Mouse (Mus musculus) CH12.LX (cell line): ENCODE data around the gene Tbc1d7. TPM values are rescaled to one million over a fixed set of nuclear protein-coding genes. Genes with fewer than 3 reads are reported as not detected.

ENCODE experiments used
- DNase-seq: peaks from one replicate; pipeline ENCODE4 v3.0.0-alpha.2; 2013; ENCODE audit errors: extremely low read depth
- H3K27ac ChIP-seq: 2 replicates; pipeline ENCODE4 v1.5.1; 2012; ENCODE audit warnings: low read depth, mild to moderate bottlenecking, control low read depth, moderate library complexity; ENCODE audit not compliant: insufficient read depth
- H3K27me3 ChIP-seq: replicated peaks from 2 replicates; pipeline ENCODE3; 2012; ENCODE audit warnings: inconsistent platforms
- H3K36me3 ChIP-seq, 2 experiments: replicated peaks in 1 of 2; 2 replicates each; pipeline versions ENCODE3 to v1.6.1; 2012; ENCODE audit warnings: inconsistent platforms in 1 of 2, low read length in 1 of 2, mild to moderate bottlenecking in 1 of 2, mixed read lengths in 1 of 2, moderate library complexity in 1 of 2; ENCODE audit not compliant: control insufficient read depth in 1 of 2, insufficient read depth in 1 of 2
- H3K4me1 ChIP-seq, 2 experiments: 2 replicates each; pipeline ENCODE4 v1.6.1; 2012; ENCODE audit warnings: inconsistent platforms in 1 of 2, moderate library complexity in 1 of 2; ENCODE audit not compliant: insufficient read depth in 2 of 2, control insufficient read depth in 1 of 2
- H3K4me2 ChIP-seq: 2 replicates; pipeline ENCODE4 v1.6.1; 2012; ENCODE audit warnings: low read depth, mild to moderate bottlenecking, control low read depth; ENCODE audit not compliant: poor library complexity, insufficient read depth, severe bottlenecking
- H3K4me3 ChIP-seq, 3 experiments: fragments of 150-350 bp in 1 of 3; sonication (generic) in 1 of 3; replicated peaks in 1 of 3; 2 replicates each; pipeline versions ENCODE3 to v1.5.1; 2011 to 2012; ENCODE audit warnings: low read depth in 2 of 3, low read length in 2 of 3, mild to moderate bottlenecking in 2 of 3, moderate library complexity in 2 of 3, control low read depth in 1 of 3, improper control_type of control experiment in 1 of 3, inconsistent platforms in 1 of 3, mixed read lengths in 1 of 3; ENCODE audit not compliant: poor library complexity in 1 of 3
- H3K79me2 ChIP-seq: replicated peaks from 2 replicates; pipeline ENCODE4 v1.6.1; 2012; ENCODE audit warnings: mild to moderate bottlenecking, moderate library complexity; ENCODE audit not compliant: control insufficient read depth, poor library complexity, insufficient read depth, severe bottlenecking; ENCODE audit errors: extremely low read depth
- H3K9ac ChIP-seq: 2 replicates; pipeline ENCODE4 v1.6.1; 2012; ENCODE audit warnings: low read depth, mild to moderate bottlenecking, control low read depth, moderate library complexity; ENCODE audit not compliant: insufficient read depth
- H3K9me3 ChIP-seq: replicated peaks from 2 replicates; pipeline ENCODE3; 2012; ENCODE audit warnings: low read length, inconsistent platforms, mixed read lengths
- BHLHE40 ChIP-seq: IDR thresholded peaks from 2 replicates; pipeline ENCODE4 v1.6.1; 2011; ENCODE audit warnings: mild to moderate bottlenecking, low read depth, low read length, improper control_type of control experiment
- CHD1 ChIP-seq: IDR thresholded peaks from 2 replicates; pipeline ENCODE4 v1.6.1; 2012; ENCODE audit warnings: low read depth, low read length, improper control_type of control experiment, inconsistent platforms
- E2F4 ChIP-seq: IDR thresholded peaks from 2 replicates; pipeline ENCODE4 v1.6.1; 2011; ENCODE audit warnings: low read depth, low read length, improper control_type of control experiment; ENCODE audit not compliant: insufficient replicate concordance
- ELF1 ChIP-seq: IDR thresholded peaks from 2 replicates; pipeline ENCODE4 v1.6.1; 2014; ENCODE audit warnings: low read depth, mild to moderate bottlenecking, inconsistent platforms, low read length, improper control_type of control experiment
- EP300 ChIP-seq: IDR thresholded peaks from 2 replicates; pipeline ENCODE4 v1.6.1; 2011; ENCODE audit warnings: low read length, improper control_type of control experiment
- ETS1 ChIP-seq: conservative IDR thresholded peaks from 2 replicates; pipeline ENCODE4 v1.6.1; 2012; ENCODE audit warnings: low read depth, mild to moderate bottlenecking, inconsistent platforms, low read length, improper control_type of control experiment, moderate library complexity
- HCFC1 ChIP-seq: IDR thresholded peaks from 2 replicates; pipeline ENCODE4 v1.6.1; 2012; ENCODE audit warnings: low read depth, mild to moderate bottlenecking, inconsistent platforms, low read length, improper control_type of control experiment
- JUN ChIP-seq: IDR thresholded peaks from 2 replicates; pipeline ENCODE4 v1.6.1; 2011; ENCODE audit warnings: low read depth, mild to moderate bottlenecking, low read length, improper control_type of control experiment, moderate library complexity; ENCODE audit not compliant: insufficient read depth
- JUND ChIP-seq: conservative IDR thresholded peaks from 2 replicates; pipeline ENCODE4 v1.6.1; 2011; ENCODE audit warnings: low read depth, low read length, improper control_type of control experiment
- KAT2A ChIP-seq: IDR thresholded peaks from 2 replicates; pipeline ENCODE4 v1.6.1; 2012; ENCODE audit warnings: low read length, improper control_type of control experiment, inconsistent platforms; ENCODE audit not compliant: insufficient replicate concordance
- MAFK ChIP-seq: IDR thresholded peaks from 2 replicates; pipeline ENCODE4 v1.6.1; 2011; ENCODE audit warnings: low read length, improper control_type of control experiment; ENCODE audit not compliant: insufficient replicate concordance
- MAX ChIP-seq: IDR thresholded peaks from 2 replicates; pipeline ENCODE4 v1.6.1; 2011; ENCODE audit warnings: low read length, improper control_type of control experiment
- MEF2A ChIP-seq: IDR thresholded peaks from 2 replicates; pipeline ENCODE4 v1.6.1; 2014; ENCODE audit warnings: low read depth, mild to moderate bottlenecking, inconsistent platforms, low read length, improper control_type of control experiment, borderline replicate concordance
- MXI1 ChIP-seq: IDR thresholded peaks from 2 replicates; pipeline ENCODE4 v1.6.1; 2011; ENCODE audit warnings: mild to moderate bottlenecking, low read depth, low read length, improper control_type of control experiment
- NELFE ChIP-seq: IDR thresholded peaks from 2 replicates; pipeline ENCODE4 v1.6.1; 2011; ENCODE audit warnings: low read depth, low read length, improper control_type of control experiment
- PAX5 ChIP-seq: IDR thresholded peaks from 2 replicates; pipeline ENCODE4 v1.6.1; 2012; ENCODE audit warnings: low read length, inconsistent platforms, mixed read lengths
- POLR2AphosphoS2 ChIP-seq: IDR thresholded peaks from 2 replicates; pipeline ENCODE4 v1.6.1; 2011; ENCODE audit warnings: low read depth, low read length, improper control_type of control experiment
- RAD21 ChIP-seq: IDR thresholded peaks from 2 replicates; pipeline ENCODE4 v1.6.1; 2011; ENCODE audit warnings: low read depth, mild to moderate bottlenecking, low read length, improper control_type of control experiment, moderate library complexity
- RCOR1 ChIP-seq: conservative IDR thresholded peaks from 2 replicates; pipeline ENCODE4 v1.6.1; 2012; ENCODE audit warnings: low read depth, mild to moderate bottlenecking, inconsistent platforms, low read length, improper control_type of control experiment
- SIN3A ChIP-seq: IDR thresholded peaks from 2 replicates; pipeline ENCODE4 v1.6.1; 2012; ENCODE audit warnings: low read length, improper control_type of control experiment, inconsistent platforms
- SMC3 ChIP-seq: IDR thresholded peaks from 2 replicates; pipeline ENCODE4 v1.6.1; 2011; ENCODE audit warnings: low read depth, low read length, improper control_type of control experiment
- TBP ChIP-seq: conservative IDR thresholded peaks from 2 replicates; pipeline ENCODE4 v1.6.1; 2011; ENCODE audit warnings: low read depth, low read length, improper control_type of control experiment
- USF1 ChIP-seq: IDR thresholded peaks from 2 replicates; pipeline ENCODE4 v1.6.1; 2014; ENCODE audit warnings: low read depth, mild to moderate bottlenecking, inconsistent platforms, low read length, improper control_type of control experiment
- USF2 ChIP-seq: conservative IDR thresholded peaks from 2 replicates; pipeline ENCODE4 v1.6.1; 2011; ENCODE audit warnings: low read depth, low read length, improper control_type of control experiment
- ZC3H11A ChIP-seq: IDR thresholded peaks from 2 replicates; pipeline ENCODE4 v1.6.1; 2012; ENCODE audit warnings: low read depth, mild to moderate bottlenecking, inconsistent platforms, low read length, improper control_type of control experiment
- ZKSCAN1 ChIP-seq: IDR thresholded peaks from 2 replicates; pipeline ENCODE4 v1.6.1; 2012; ENCODE audit warnings: low read depth, inconsistent platforms, low read length, improper control_type of control experiment, borderline replicate concordance
- ZNF384 ChIP-seq: IDR thresholded peaks from 2 replicates; pipeline ENCODE4 v1.6.1; 2012; ENCODE audit warnings: low read depth, low read length, improper control_type of control experiment, inconsistent platforms
- dilution Hi-C: fragments of 300-500 bp; cut with MboI; formaldehyde crosslinking; loops from 2 replicates; pipeline ENCODE4 v1.14.3; 2020; ENCODE audit warnings: low sequenced_read_pairs; ENCODE audit not compliant: extremely low pct_unique_long_range_greater_than_20kb, extremely low pct_ligation_motif_present
- in situ Hi-C: fragments of 300-500 bp; cut with MboI; formaldehyde crosslinking; loops from 3 replicates; pipeline ENCODE4 v1.14.3; 2019; ENCODE audit warnings: low sequenced_read_pairs, low pct_ligation_motif_present, low pct_unique_long_range_greater_than_20kb, mixed read lengths
- polyA plus RNA-seq: library from polyadenylated mRNA; unstranded; fragments of >175 nt; gene quantifications from 2 replicates; pipeline ENCODE4 v1.2.1, GENCODE M21; 2012; ENCODE audit warnings: low read depth; ENCODE audit not compliant: insufficient read length
- total RNA-seq, 2 experiments: library from RNA; depleted of rRNA; stranded (reverse); fragments of 300-350 nt in 1 of 2; fragments of >200 nt in 1 of 2; gene quantifications; 2 replicates each; pipeline ENCODE4 v1.2.3; 2012 to 2014

The Tbc1d7 gene
- total and polyA plus RNA-seq, 3 experiments = 19.5 to 37.3 (median 20.2) TPM

DNA sequence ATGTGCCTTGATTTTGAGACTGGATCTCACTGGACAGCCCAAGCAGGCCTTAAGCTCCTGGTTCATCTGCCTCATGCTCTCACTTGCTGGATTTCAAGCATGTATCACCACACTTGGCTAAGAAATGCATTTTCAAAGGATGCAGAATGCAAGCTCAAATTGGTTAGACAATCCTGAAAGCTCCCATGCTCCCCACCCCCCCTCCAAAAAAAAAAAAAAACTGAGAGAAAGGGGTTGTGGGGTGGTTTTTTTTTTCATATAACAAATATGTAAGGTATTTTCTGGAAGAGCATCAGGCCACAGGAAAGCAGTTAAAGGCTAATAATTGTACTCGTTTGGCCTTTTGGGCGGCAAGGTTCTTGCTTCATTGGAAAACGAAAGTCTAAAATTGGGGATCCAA, 58.2 kb downstream of the Tbc1d7 start:
- TF ChIP-seq TBP (no peak), SMC3 (no peak), CHD1 (no peak), RAD21 (no peak), JUND (no peak), NELFE (no peak), RCOR1 (no peak), POLR2AphosphoS2 (no peak), MAX (no peak), USF1 (no peak), MXI1 (no peak), ZNF384 (no peak), PAX5 (no peak), EP300 (no peak), HCFC1 (no peak)
- TF ChIP-seq, all 38 proteins: peak for 0
- Histone ChIP-seq H3K79me2 (no peaks in the 10 kb centered on the region), H3K9me3 (peaks cover 7% of the 10 kb centered on the region), H3K27ac (no peak overlapping the region), H3K27me3 (no peaks in the 10 kb centered on the region), H3K36me3 (no peaks in the 10 kb centered on the region), H3K4me1 (peaks cover 0 to 9% of the 10 kb centered on the region in 2 experiments; a peak in 2 of 4 replicates), H3K4me2 (no peak overlapping the region), H3K9ac (no peak overlapping the region), H3K4me3 (no peak overlapping the region)
- no peak for DNase-seq
- dilution Hi-C loops = no loop called here
- in situ Hi-C loops = no loop called here

DNA sequence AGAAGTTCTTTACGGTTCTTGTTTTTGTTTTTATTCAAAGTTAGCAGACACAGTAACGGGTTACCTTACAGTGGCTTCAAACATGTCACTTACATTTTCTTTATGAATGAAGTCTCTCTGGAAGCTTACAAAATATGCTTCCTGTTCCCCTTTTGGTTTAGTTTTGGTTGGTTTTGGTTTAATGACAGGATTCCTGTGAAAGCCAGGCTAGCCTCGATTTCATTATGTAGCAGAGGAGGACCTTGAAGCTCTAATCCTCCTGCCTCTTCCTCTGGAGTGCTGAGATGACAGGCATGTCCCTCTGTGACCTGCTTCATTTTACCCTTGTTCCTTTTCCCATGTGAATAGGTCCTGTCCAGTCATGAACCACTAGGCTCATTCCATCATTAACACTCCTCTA, 58.6 kb downstream of the Tbc1d7 start:
- Histone ChIP-seq H3K36me3 (no peaks in the 10 kb centered on the region), H3K4me3 (no peak overlapping the region), H3K4me1 (peaks cover 0 to 9% of the 10 kb centered on the region in 2 experiments; a peak in 2 of 4 replicates), H3K27ac (no peak overlapping the region), H3K9me3 (peaks cover 7% of the 10 kb centered on the region), H3K27me3 (no peaks in the 10 kb centered on the region), H3K79me2 (no peaks in the 10 kb centered on the region), H3K9ac (no peak overlapping the region), H3K4me2 (no peak overlapping the region)
- DNase-seq = no peak
- in situ Hi-C loops (no loop called here), dilution Hi-C loops (no loop called here)
- TF ChIP-seq ZKSCAN1 (no peak), MXI1 (no peak)

GRCm38 (mm10) chr13:43112280-43112679, 59.0 kb downstream of the Tbc1d7 start:
- Histone ChIP-seq H3K79me2 (no peaks in the 10 kb centered on the region), H3K4me1 (peaks cover 0 to 9% of the 10 kb centered on the region in 2 experiments; a peak in 2 of 4 replicates), H3K36me3 (no peaks in the 10 kb centered on the region), H3K27me3 (no peaks in the 10 kb centered on the region), H3K4me3 (no peak overlapping the region), H3K9ac (no peak overlapping the region), H3K9me3 (peaks cover 7% of the 10 kb centered on the region), H3K27ac (no peak overlapping the region), H3K4me2 (no peak overlapping the region)
- TF ChIP-seq NELFE = no peak
- no peak for TF ChIP-seq JUND
- no peak for TF ChIP-seq MEF2A
- no peak for TF ChIP-seq HCFC1
- TF ChIP-seq BHLHE40 = no peak
- TF ChIP-seq EP300 = no peak
- TF ChIP-seq E2F4 = no peak
- no peak for TF ChIP-seq SIN3A
- TF ChIP-seq MXI1 = no peak
- TF ChIP-seq ZNF384 = no peak
- no peak for TF ChIP-seq POLR2AphosphoS2
- no peak for TF ChIP-seq ETS1
- no peak for TF ChIP-seq ELF1
- no peak for TF ChIP-seq JUN
- no peak for TF ChIP-seq USF2
- TF ChIP-seq KAT2A = no peak
- no peak for TF ChIP-seq MAFK
- no peak for TF ChIP-seq ZC3H11A
- DNase-seq = no peak
- dilution Hi-C loops (no loop called here), in situ Hi-C loops (no loop called here)
